Mouse (Mus musculus): ENCODE results near the gene Pllp. TPM values are rescaled to one million over a fixed set of nuclear protein-coding genes. Genes with fewer than 3 reads are reported as not detected.

The Pllp gene
- total RNA-seq (2023) = not detected in 4 replicates

DNA sequence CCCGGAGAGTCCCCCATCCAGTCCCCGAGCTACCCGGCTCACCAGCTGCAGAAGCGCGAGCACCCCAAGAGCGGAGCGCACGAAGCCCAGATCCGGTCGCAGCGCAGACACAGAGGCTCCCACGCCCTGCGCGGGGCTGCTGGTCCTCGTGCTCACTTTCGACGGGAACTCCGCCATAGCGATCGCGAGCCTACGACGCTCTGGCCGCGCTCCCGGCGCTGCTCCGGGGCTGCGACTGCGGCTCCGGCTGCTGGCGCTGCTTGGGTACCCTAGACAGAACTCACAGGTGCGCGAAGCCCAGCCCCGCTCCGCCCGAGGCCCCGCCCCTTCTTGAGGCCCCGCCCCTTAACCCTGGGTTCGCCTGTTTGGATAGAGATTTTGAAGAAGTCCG is at the start of gene Pllp:
Pllp (minus strand) TSS at position 285 of the 391 bp plus-strand sequence.

DNA sequence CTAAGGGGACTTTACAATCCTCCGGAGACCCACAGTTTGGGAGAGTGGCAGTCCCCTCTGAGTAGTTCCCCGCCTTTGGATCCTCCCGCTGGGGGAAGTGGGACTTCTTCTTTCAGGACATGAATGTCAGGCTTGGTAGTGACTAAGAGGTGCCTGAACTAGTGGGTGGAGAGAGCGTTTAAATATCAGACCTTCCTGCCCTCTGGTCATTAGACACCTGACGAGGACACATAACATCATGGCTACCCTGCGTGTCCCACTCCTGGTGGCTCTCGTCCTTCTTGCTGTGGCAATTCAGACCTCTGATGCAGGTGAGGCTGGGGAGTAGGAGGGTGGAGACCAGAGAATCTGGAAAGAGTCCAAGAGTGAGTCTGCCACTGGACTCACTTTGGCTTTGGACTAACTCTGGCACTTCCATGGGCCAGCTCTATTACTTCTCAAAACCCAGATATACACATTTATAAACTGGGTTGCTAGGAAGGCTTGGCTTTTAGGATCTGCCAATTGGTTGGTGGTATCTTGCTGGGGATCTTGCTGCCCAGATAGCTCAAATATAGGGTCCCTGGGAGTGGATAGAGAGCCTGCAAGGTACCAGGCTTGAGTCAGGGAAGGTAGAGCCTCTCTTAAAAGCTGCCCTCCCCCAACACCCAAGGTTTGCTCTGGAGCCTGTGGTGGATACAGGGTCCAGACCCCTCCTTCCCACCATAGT is 49.6 kb upstream of the Pllp start, which contains the start of gene Ccl22:
Ccl22 (plus strand) TSS at position 115 of the 709 bp plus-strand sequence.

GRCm38 (mm10) chr8:94666456-94667308 is 29.4 kb downstream of the Pllp start, which contains the start of gene Arl2bp:
Arl2bp (plus strand) TSS chr8:94666600.

Other genes with a start within 250 kb of the Pllp start
- 0.25 to 1.3 TPM (median 0.89 TPM) in 3 of 4 replicates, not detected in the other for gene Cpne2, start 163.3 kb downstream of the Pllp start, total RNA-seq (2023)
- gene Rspry1, start 94.3 kb downstream of the Pllp start, total RNA-seq (2023) = 26.0 to 30.1 TPM (median 27.9 TPM) in 4 replicates
- 28.7 to 35.8 TPM (median 32.3 TPM) in 4 replicates for gene Fam192a, start 94.3 kb downstream of the Pllp start, total RNA-seq (2023)
- 92.4 to 105 TPM (median 99.9 TPM) in 4 replicates for gene Arl2bp, start 29.7 kb downstream of the Pllp start, total RNA-seq (2023)
- not detected in 4 replicates for gene Ccl22, start 49.3 kb upstream of the Pllp start, total RNA-seq (2023)
- not detected in 4 replicates for gene Cx3cl1, start 75.7 kb upstream of the Pllp start, total RNA-seq (2023)
- gene Ccl17, start 114.2 kb upstream of the Pllp start, total RNA-seq (2023) = not detected in 4 replicates
- gene Coq9, start 142.0 kb upstream of the Pllp start, total RNA-seq (2023) = 30.1 to 35.6 TPM (median 31.6 TPM) in 4 replicates
- 48.5 to 59.1 TPM (median 57.3 TPM) in 4 replicates for gene Ciapin1, start 142.1 kb upstream of the Pllp start, total RNA-seq (2023)
- 58.3 to 64.2 TPM (median 61.4 TPM) in 4 replicates for gene Polr2c, start 161.2 kb upstream of the Pllp start, total RNA-seq (2023)
- gene Dok4, start 180.1 kb upstream of the Pllp start, total RNA-seq (2023) = 2.9 to 3.8 TPM (median 3.3 TPM) in 4 replicates
- 0.52 to 1.2 TPM (median 0.77 TPM) in 4 replicates for gene Ccdc102a, start 221.8 kb upstream of the Pllp start, total RNA-seq (2023)
- gene Adgrg5, start 227.4 kb upstream of the Pllp start, total RNA-seq (2023) = 0.55 to 1.2 TPM (median 0.99 TPM) in 4 replicates

Measured in B cell, adult 62 days (primary cell).